7 mouse cellular contexts compared by ENCODE assay signal in genomic region chr13:21253569-21253968, GRCm38 (mm10). TPM values are rescaled to one million over a fixed set of nuclear protein-coding genes. Genes with fewer than 3 reads are reported as not detected.
DNase-seq lines count a peak whose midpoint lies in the region; ATAC-seq and TF ChIP-seq lines count a peak whose summit lies in the region.

No protein-coding gene starts in this region.

- no peaks in the 10 kb centered on the region for H3K36me3 ChIP-seq in lung, embryonic 14.5 days (ENCODE audit: insufficient read depth)
- H3K36me3 ChIP-seq in limb, embryonic 13.5 days = no peaks in the 10 kb centered on the region
- no peaks in the 10 kb centered on the region for H3K36me3 ChIP-seq in stomach, embryonic 15.5 days

- no peak for TF ChIP-seq CTCF in lung, embryonic 14.5 days (IDR thresholded peaks at IDR 0.05; ENCODE audit: low read depth)
- TF ChIP-seq CTCF in embryonic fibroblast, embryonic 13.5 days (IDR thresholded peaks at IDR 0.05; ENCODE audit: borderline replicate concordance, insufficient read depth, low read length) = no peak

- H3K9ac ChIP-seq in lung, embryonic 14.5 days = peak overlapping the region; percentile 40
- peak overlapping the region; percentile 55 for H3K9ac ChIP-seq in limb, embryonic 13.5 days
- H3K9ac ChIP-seq in stomach, embryonic 15.5 days = no peak overlapping the region

- ATAC-seq in lung, embryonic 14.5 days (ENCODE audit: insufficient read depth) = peak; percentile 41; the same call in 1 of the 2 replicates
- ATAC-seq in limb, embryonic 13.5 days (ENCODE audit: low FRiP score, low read depth) = no peak
- ATAC-seq in stomach, embryonic 15.5 days (ENCODE audit: insufficient read depth, low FRiP score, low read depth) = no peak

- no peaks in the 10 kb centered on the region for H3K4me1 ChIP-seq in lung, embryonic 14.5 days (ENCODE audit: insufficient read depth)
- H3K4me1 ChIP-seq in embryonic fibroblast, embryonic 13.5 days (ENCODE audit: control insufficient read depth, insufficient read depth, low read length) = peaks cover 2% of the 10 kb centered on the region
- no peaks in the 10 kb centered on the region for H3K4me1 ChIP-seq in limb, embryonic 13.5 days
- H3K4me1 ChIP-seq in stomach, embryonic 15.5 days = 0 out of 2 replicates have a peak, but pooled peaks cover 3% of the 10 kb centered on the region

- H3K27me3 ChIP-seq in lung, embryonic 14.5 days (ENCODE audit: insufficient read depth, low read length) = no peaks in the 10 kb centered on the region; the same call in 1 of the 2 replicates
- peaks cover 22% of the 10 kb centered on the region for H3K27me3 ChIP-seq in limb, embryonic 13.5 days
- peaks cover 4% of the 10 kb centered on the region; the same call in 1 of the 2 replicates for H3K27me3 ChIP-seq in stomach, embryonic 15.5 days (replicated peaks)

- WGBS in lung, embryonic 14.5 days = 1% methylated on average over 12 of the region's 12 CpGs
- 2% methylated on average over 12 of the region's 12 CpGs for WGBS in limb, embryonic 13.5 days
- 5% methylated on average over 12 of the region's 12 CpGs for WGBS in stomach, embryonic 15.5 days

- H3K27ac ChIP-seq in lung, embryonic 14.5 days (ENCODE audit: low read depth) = no peak overlapping the region
- no peak overlapping the region for H3K27ac ChIP-seq in embryonic fibroblast, embryonic 13.5 days (ENCODE audit: insufficient read depth, low read length)
- no peak overlapping the region for H3K27ac ChIP-seq in limb, embryonic 13.5 days
- no peak overlapping the region for H3K27ac ChIP-seq in stomach, embryonic 15.5 days

- peak overlapping the region; percentile 48 for H3K4me3 ChIP-seq in lung, embryonic 14.5 days (ENCODE audit: low read depth, low read length)
- peak overlapping the region; percentile 91 for H3K4me3 ChIP-seq in embryonic fibroblast, embryonic 13.5 days (ENCODE audit: insufficient read depth, low read length)
- peak overlapping the region; percentile 51 for H3K4me3 ChIP-seq in limb, embryonic 13.5 days
- peak overlapping the region; percentile 44 for H3K4me3 ChIP-seq in stomach, embryonic 15.5 days (replicated peaks)

- H3K9me3 ChIP-seq in lung, embryonic 14.5 days (ENCODE audit: low read depth, low read length) = no peaks in the 10 kb centered on the region
- no peaks in the 10 kb centered on the region for H3K9me3 ChIP-seq in limb, embryonic 13.5 days
- H3K9me3 ChIP-seq in stomach, embryonic 15.5 days = no peaks in the 10 kb centered on the region

- TF ChIP-seq POLR2A in embryonic fibroblast, embryonic 13.5 days (IDR thresholded peaks at IDR 0.05; ENCODE audit: low read depth, low read length) = no peak

- peak overlapping the region; percentile 75 for H3K4me2 ChIP-seq in lung, embryonic 14.5 days
- peak overlapping the region; percentile 70 for H3K4me2 ChIP-seq in limb, embryonic 13.5 days (replicated peaks)
- H3K4me2 ChIP-seq in stomach, embryonic 15.5 days = peak overlapping the region; percentile 70

- no peak for DNase-seq in lung, embryonic 14.5 days
- DNase-seq in lung, postnatal 10 days = no peak
- no peak for DNase-seq in urinary bladder, postnatal 14 days (ENCODE audit: low spot score)
- DNase-seq in urinary bladder, postnatal 36 days (ENCODE audit: low spot score in 2 of 2) = no peak

RNA-seq across cellular contexts. Expression of gene Gpx5, which starts 39.0 kb away (rescaled TPM):
- not detected in 2 replicates for polyA plus RNA-seq in lung, embryonic 14.5 days (2014; fragmentation: Nextera tagmentation; extraction: Ambion mirVana)
- not detected in 2 replicates for polyA plus RNA-seq in embryonic fibroblast, embryonic 13.5 days (2011; ENCODE audit: insufficient read length, low read depth, missing spikeins)
- not detected in 2 replicates for polyA plus RNA-seq in limb, embryonic 13.5 days (2015; fragmentation: Nextera tagmentation; extraction: Ambion mirVana)
- not detected in 2 replicates for polyA plus RNA-seq in stomach, embryonic 15.5 days (2015; fragmentation: Nextera tagmentation; extraction: Ambion mirVana)

RNA-seq across cellular contexts. Expression of gene Gpx6, which starts 58.4 kb away (rescaled TPM):
- not detected in 2 replicates for polyA plus RNA-seq in lung, embryonic 14.5 days (2014; fragmentation: Nextera tagmentation; extraction: Ambion mirVana)
- polyA plus RNA-seq in embryonic fibroblast, embryonic 13.5 days (2011; ENCODE audit: insufficient read length, low read depth, missing spikeins) = not detected in 2 replicates
- polyA plus RNA-seq in limb, embryonic 13.5 days (2015; fragmentation: Nextera tagmentation; extraction: Ambion mirVana) = 0.28 and 0.52 TPM in 2 replicates
- not detected in 2 replicates for polyA plus RNA-seq in stomach, embryonic 15.5 days (2015; fragmentation: Nextera tagmentation; extraction: Ambion mirVana)
